Mouse (Mus musculus) heart, postnatal 0 days (tissue): ENCODE measurements around the gene Cdkn2aipnl.

Experiments used
- CTCF ChIP-seq: IDR thresholded peaks from 2 replicates; pipeline ENCODE4 v1.5.1; 2016; ENCODE audit warnings: antibody characterized with exemption, control low read depth, low read depth
- EP300 ChIP-seq: IDR thresholded peaks from 2 replicates; pipeline ENCODE4 v1.6.1; 2016; ENCODE audit warnings: antibody characterized with exemption, low read depth

- TF ChIP-seq CTCF = no peak
- no peak for TF ChIP-seq EP300
These were observed 23.2 kb upstream of the Cdkn2aipnl start for GRCm38 (mm10) chr11:51944239-51944638.
